Mouse (Mus musculus) bone marrow, adult 2 months (tissue): ENCODE data around the gene Hpse. TPM values are rescaled to one million over a fixed set of nuclear protein-coding genes. Genes with fewer than 3 reads are reported as not detected.

Source experiments
- H3K27ac ChIP-seq: fragments of 200-500 bp; 2 replicates; pipeline ENCODE4 v1.5.1; 2012; ENCODE audit warnings: low read depth, mild to moderate bottlenecking, control low read depth, inconsistent platforms, low read length; ENCODE audit not compliant: control insufficient read depth, poor library complexity, insufficient read depth
- H3K4me1 ChIP-seq: fragments of 200-500 bp; 2 replicates; pipeline ENCODE4 v1.6.1; 2011; ENCODE audit warnings: low read length; ENCODE audit not compliant: control insufficient read depth, insufficient read depth
- H3K4me3 ChIP-seq: fragments of 200-500 bp; replicated peaks from 2 replicates; pipeline ENCODE3; 2011; ENCODE audit warnings: mild to moderate bottlenecking, low read depth, low read length, control low read depth; ENCODE audit not compliant: control insufficient read depth
- CTCF ChIP-seq: fragments of 200-500 bp; IDR thresholded peaks from 2 replicates; pipeline ENCODE4 v1.5.1; 2011; ENCODE audit warnings: low read length, control low read depth; ENCODE audit not compliant: control insufficient read depth, insufficient read depth
- POLR2A ChIP-seq: fragments of 200-500 bp; IDR thresholded peaks from 2 replicates; pipeline ENCODE4 v1.6.1; 2011; ENCODE audit warnings: low read depth, mild to moderate bottlenecking, control low read depth, low read length, borderline replicate concordance; ENCODE audit not compliant: control insufficient read depth
- WGBS: fragments of 180-500 bp; shearing (Covaris S2); methylation state at CpG from one replicate; pipeline ENCODE4 v1.1.7; 2018; 5-methylcytosine and 5-hydroxymethylcytosine counted together
- polyA plus RNA-seq: library from polyadenylated mRNA; stranded (reverse); fragments of >200 nt; gene quantifications from 2 replicates; pipeline ENCODE4 v1.2.4, GENCODE M21; 2011; ENCODE audit warnings: low replicate concordance; ENCODE audit not compliant: missing spikeins, insufficient read depth, insufficient read length

The Hpse gene
- polyA plus RNA-seq, 1 experiment, result 10.4 TPM

- WGBS, result 4% methylated on average over 17 of the region's 17 CpGs
- Histone ChIP-seq H3K27ac (peak within 1 kb of the TSS; percentile 45; the same call in 1 of the 2 replicates), H3K4me3 (peak within 1 kb of the TSS; percentile 97), H3K4me1 (peaks cover 1% of the 10 kb centered on the region; the same call in 1 of the 2 replicates)
- TF ChIP-seq CTCF (peak; percentile 90), POLR2A (no peak)
These were observed 44.7 kb downstream of the Hpse start, which contains the start of gene Coq2 for GRCm38 (mm10) chr5:100674711-100675376. TSS of gene Coq2 (minus strand) at chr5:100675140.

DNA sequence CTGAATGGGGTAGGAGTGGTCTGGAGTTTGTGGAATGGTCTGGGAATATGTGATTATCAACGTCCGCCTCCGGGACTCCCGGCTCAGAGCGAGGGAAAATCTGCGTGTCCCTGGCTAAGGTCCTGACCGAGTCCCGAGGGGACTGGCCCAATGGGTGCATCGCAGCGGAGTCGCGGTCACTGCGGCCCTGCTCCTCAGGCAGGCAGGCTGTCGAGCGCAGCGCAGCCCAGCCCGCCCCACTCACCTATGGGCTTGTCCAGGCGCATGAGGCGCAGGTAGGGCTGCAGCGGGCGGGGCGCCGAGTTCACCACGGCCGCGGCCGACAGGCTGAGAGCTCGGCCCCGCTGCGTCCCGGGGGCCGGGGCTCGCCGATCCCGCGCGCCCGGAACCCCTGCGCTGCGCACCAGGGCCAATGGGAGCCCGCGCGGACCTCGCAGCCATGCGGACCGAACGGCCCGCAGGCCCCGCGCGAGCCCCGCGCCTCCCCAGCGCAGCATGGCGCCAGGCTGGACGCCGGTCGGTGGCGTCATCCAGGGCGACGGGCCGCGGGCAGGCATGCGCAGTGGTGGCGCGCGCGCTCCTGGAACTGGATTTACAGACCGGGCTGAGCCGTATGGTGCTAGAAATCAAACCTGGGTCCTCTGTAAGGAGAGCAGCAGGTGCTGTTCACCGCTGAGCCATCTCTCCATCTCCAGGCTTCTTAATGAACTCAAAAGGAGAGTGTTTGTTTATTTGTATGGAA is 45.6 kb downstream of the Hpse start:
- H3K27ac ChIP-seq, result peak overlapping the region; percentile 45; the same call in 1 of the 2 replicates
- H3K4me3 ChIP-seq, result peak overlapping the region; percentile 97
- TF ChIP-seq CTCF (no peak), POLR2A (peak; percentile 67; the same call in 1 of the 2 replicates)
- WGBS, result under 1% methylated on average over 71 of the region's 71 CpGs
- peaks cover 1% of the 10 kb centered on the region; the same call in 1 of the 2 replicates for H3K4me1 ChIP-seq

- no peaks in the 10 kb centered on the region for H3K4me1 ChIP-seq
- TF ChIP-seq POLR2A, result no peak
- TF ChIP-seq CTCF, result no peak
- H3K4me3 ChIP-seq, result no peak overlapping the region
- WGBS, result 76% methylated on average over 4 of the region's 4 CpGs
- no peak overlapping the region for H3K27ac ChIP-seq
These were observed 47.1 kb downstream of the Hpse start for GRCm38 (mm10) chr5:100672403-100672802.

- Histone ChIP-seq H3K27ac (no peak overlapping the region), H3K4me3 (no peak overlapping the region), H3K4me1 (no peaks in the 10 kb centered on the region)
- TF ChIP-seq POLR2A, result no peak
- no peak for TF ChIP-seq CTCF
- WGBS, result 30% methylated on average over 3 of the region's 3 CpGs
These were observed 47.6 kb downstream of the Hpse start for GRCm38 (mm10) chr5:100671897-100672296.

DNA sequence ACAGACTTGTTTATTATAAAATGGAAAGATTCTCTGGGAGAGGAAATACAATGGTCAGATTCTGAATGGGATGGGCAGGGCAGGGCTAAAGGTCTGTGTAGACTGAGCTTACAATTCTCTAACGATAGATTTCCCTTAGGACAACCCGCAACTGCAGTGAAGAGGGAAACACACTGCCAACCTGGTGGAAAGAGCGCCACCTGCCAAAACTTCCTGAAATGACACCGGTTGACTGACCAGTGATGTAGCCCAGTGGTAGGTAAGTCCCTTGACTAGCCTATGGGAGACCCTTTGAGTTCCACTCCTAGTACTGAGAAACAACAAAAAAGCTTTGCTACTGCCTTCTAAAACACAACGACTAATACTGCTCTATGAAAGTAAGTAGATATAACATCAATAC is 48.1 kb downstream of the Hpse start:
- Histone ChIP-seq H3K4me1 (no peaks in the 10 kb centered on the region), H3K4me3 (no peak overlapping the region), H3K27ac (no peak overlapping the region)
- TF ChIP-seq CTCF (peak; percentile 72), POLR2A (no peak)
- 18% methylated on average over 5 of the region's 5 CpGs for whole genome bisulfite sequencing

- H3K4me1 ChIP-seq, result peaks cover 7% of the 10 kb centered on the region
- WGBS, result 63% methylated on average over 1 of the region's 1 CpGs
- TF ChIP-seq POLR2A, result no peak
- no peak for TF ChIP-seq CTCF
- no peak overlapping the region for H3K4me3 ChIP-seq
- H3K27ac ChIP-seq, result no peak overlapping the region
These were observed 52.6 kb downstream of the Hpse start for GRCm38 (mm10) chr5:100666965-100667364.

- WGBS, result 12% methylated on average over 5 of the region's 5 CpGs
- H3K4me1 ChIP-seq, result peaks cover 7% of the 10 kb centered on the region
- H3K27ac ChIP-seq, result no peak overlapping the region
- no peak overlapping the region for H3K4me3 ChIP-seq
- TF ChIP-seq CTCF, result peak; percentile 72
- no peak for TF ChIP-seq POLR2A
These were observed 55.7 kb downstream of the Hpse start for GRCm38 (mm10) chr5:100663854-100664253.

DNA sequence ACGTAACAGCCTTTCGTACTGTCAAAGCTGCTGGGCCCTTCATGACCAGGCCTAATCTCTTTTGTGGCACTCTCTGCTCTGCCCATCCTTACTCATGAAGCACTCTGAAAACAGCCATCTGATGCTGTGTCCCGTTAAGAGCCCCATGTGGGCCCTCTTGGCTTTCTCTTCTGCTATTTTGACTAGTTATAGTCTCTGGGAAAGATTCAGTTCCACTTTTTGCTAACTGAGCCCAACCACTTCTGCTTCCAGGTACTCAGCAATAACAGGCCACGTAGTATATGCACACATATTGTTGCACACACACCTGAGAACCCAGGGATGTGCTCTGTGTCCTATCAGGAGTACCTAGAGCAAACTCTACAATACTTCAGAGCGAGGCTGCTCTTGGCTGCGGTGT is 56.5 kb downstream of the Hpse start:
- Histone ChIP-seq H3K4me1 (peaks cover 9% of the 10 kb centered on the region), H3K27ac (peak overlapping the region; percentile 55), H3K4me3 (no peak overlapping the region)
- TF ChIP-seq POLR2A, result no peak
- TF ChIP-seq CTCF, result no peak
- WGBS, result 51% methylated on average over 6 of the region's 6 CpGs

DNA sequence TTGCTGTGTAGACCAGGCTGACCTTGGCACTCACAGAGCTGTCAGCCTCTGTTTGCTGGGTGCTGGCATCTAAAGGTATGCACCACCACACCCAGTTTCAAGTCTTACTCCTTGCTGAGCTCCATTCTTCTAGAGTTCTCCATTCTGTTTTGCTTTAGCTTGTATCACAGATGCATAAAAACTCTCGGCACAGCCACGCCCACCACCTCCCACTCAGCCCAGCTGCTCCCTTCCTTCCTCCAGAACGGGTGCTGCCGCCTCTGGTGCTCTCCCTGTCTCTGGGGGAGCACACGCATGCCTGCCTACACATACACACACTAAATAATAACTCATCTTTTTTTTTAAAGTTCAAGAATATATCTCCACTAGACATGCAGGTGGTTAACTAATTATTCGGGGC is 61.1 kb downstream of the Hpse start:
- Histone ChIP-seq H3K4me3 (no peak overlapping the region), H3K27ac (no peak overlapping the region), H3K4me1 (peaks cover 10% of the 10 kb centered on the region)
- TF ChIP-seq CTCF (no peak), POLR2A (no peak)
- 47% methylated on average over 6 of the region's 6 CpGs for WGBS
